Mouse (Mus musculus): ENCODE measurements around the gene Ubqln4. TPM values are rescaled to one million over a fixed set of nuclear protein-coding genes. Genes with fewer than 3 reads are reported as not detected.

Ubqln4 gene
- polyA plus RNA-seq, 1 experiment from 2014 or later: 18.4 TPM

- H3K4me2 ChIP-seq (replicated peaks; ENCODE audit: low read depth, low read length): no peak overlapping the region
- H3K4me1 ChIP-seq (ENCODE audit: insufficient read depth, low read depth, low read length): peaks cover 11% of the 10 kb centered on the region; the same call in 1 of the 2 replicates
- H3K27me3 ChIP-seq (replicated peaks; ENCODE audit: insufficient read depth, low read length): no peaks in the 10 kb centered on the region
- no peak overlapping the region for H3K4me3 ChIP-seq (ENCODE audit: low read depth, low read length)
- H3K9ac ChIP-seq (replicated peaks; ENCODE audit: low read depth): no peak overlapping the region
- WGBS: 94% methylated on average over 8 of the region's 8 CpGs
- no peaks in the 10 kb centered on the region for H3K9me3 ChIP-seq (ENCODE audit: low read length)
- TF ChIP-seq CTCF (IDR thresholded peaks at IDR 0.05) (no peak), EP300 (IDR thresholded peaks at IDR 0.05) (no peak)
- peaks cover 25% of the 10 kb centered on the region; the same call in 1 of the 2 replicates for H3K36me3 ChIP-seq (ENCODE audit: insufficient read depth, low read length)
- DNase-seq (ENCODE audit: low spot score) (no peak), ATAC-seq (no peak)
- no peak overlapping the region for H3K27ac ChIP-seq (ENCODE audit: low read length)
Measured at GRCm38 (mm10) chr3:88556616-88557015, 3.1 kb downstream of the Ubqln4 start.

- no peak for ATAC-seq
- TF ChIP-seq EP300 (IDR thresholded peaks at IDR 0.05) (no peak), CTCF (IDR thresholded peaks at IDR 0.05) (no peak)
Measured at GRCm38 (mm10) chr3:88559596-88559995, 6.0 kb downstream of the Ubqln4 start.

GRCm38 (mm10) chr3:88561989-88562388 is 8.4 kb downstream of the Ubqln4 start:
- no peaks in the 10 kb centered on the region for H3K9me3 ChIP-seq (ENCODE audit: low read length)
- DNase-seq (ENCODE audit: low spot score): no peak
- H3K4me2 ChIP-seq (replicated peaks; ENCODE audit: low read depth, low read length): no peak overlapping the region
- ATAC-seq: no peak
- H3K4me3 ChIP-seq (ENCODE audit: low read depth, low read length): no peak overlapping the region
- peaks cover 56% of the 10 kb centered on the region for H3K36me3 ChIP-seq (ENCODE audit: insufficient read depth, low read length)
- no peaks in the 10 kb centered on the region for H3K27me3 ChIP-seq (replicated peaks; ENCODE audit: insufficient read depth, low read length)
- no peak for TF ChIP-seq EP300 (IDR thresholded peaks at IDR 0.05)
- no peak for TF ChIP-seq CTCF (IDR thresholded peaks at IDR 0.05)
- 68% methylated on average over 4 of the region's 4 CpGs for WGBS
- no peaks in the 10 kb centered on the region for H3K4me1 ChIP-seq (ENCODE audit: insufficient read depth, low read depth, low read length)
- no peak overlapping the region for H3K27ac ChIP-seq (ENCODE audit: low read length)
- no peak overlapping the region for H3K9ac ChIP-seq (replicated peaks; ENCODE audit: low read depth)

More at GRCm38 (mm10) chr3:88559596-88559995, 6.0 kb downstream of the Ubqln4 start:
- no peak for DNase-seq (ENCODE audit: low spot score)
- H3K4me1 ChIP-seq (ENCODE audit: insufficient read depth, low read depth, low read length): peaks cover 2% of the 10 kb centered on the region; the same call in 1 of the 2 replicates
- no peaks in the 10 kb centered on the region for H3K27me3 ChIP-seq (replicated peaks; ENCODE audit: insufficient read depth, low read length)
- peaks cover 43% of the 10 kb centered on the region for H3K36me3 ChIP-seq (ENCODE audit: insufficient read depth, low read length)
- H3K4me3 ChIP-seq (ENCODE audit: low read depth, low read length): no peak overlapping the region
- H3K27ac ChIP-seq (ENCODE audit: low read length): no peak overlapping the region
- H3K4me2 ChIP-seq (replicated peaks; ENCODE audit: low read depth, low read length): no peak overlapping the region
- no peak overlapping the region for H3K9ac ChIP-seq (replicated peaks; ENCODE audit: low read depth)
- H3K9me3 ChIP-seq (ENCODE audit: low read length): no peaks in the 10 kb centered on the region
- WGBS: 97% methylated on average over 9 of the region's 9 CpGs

GRCm38 (mm10) chr3:88563442-88563841 is 9.9 kb downstream of the Ubqln4 start:
- Histone ChIP-seq H3K9me3 (ENCODE audit: low read length) (no peaks in the 10 kb centered on the region), H3K27me3 (replicated peaks; ENCODE audit: insufficient read depth, low read length) (no peaks in the 10 kb centered on the region), H3K4me3 (ENCODE audit: low read depth, low read length) (no peak overlapping the region), H3K36me3 (ENCODE audit: insufficient read depth, low read length) (peaks cover 56% of the 10 kb centered on the region), H3K4me2 (replicated peaks; ENCODE audit: low read depth, low read length) (no peak overlapping the region), H3K27ac (ENCODE audit: low read length) (no peak overlapping the region), H3K4me1 (ENCODE audit: insufficient read depth, low read depth, low read length) (no peaks in the 10 kb centered on the region), H3K9ac (replicated peaks; ENCODE audit: low read depth) (no peak overlapping the region)
- DNase-seq (ENCODE audit: low spot score): no peak
- 72% methylated on average over 4 of the region's 4 CpGs for WGBS
- peak; percentile 26; the same call in 1 of the 2 replicates for ATAC-seq
- no peak for TF ChIP-seq CTCF (IDR thresholded peaks at IDR 0.05)

- ATAC-seq: no peak
- H3K9me3 ChIP-seq (ENCODE audit: low read length): no peaks in the 10 kb centered on the region
- H3K4me1 ChIP-seq (ENCODE audit: insufficient read depth, low read depth, low read length): no peaks in the 10 kb centered on the region
- no peak overlapping the region for H3K9ac ChIP-seq (replicated peaks; ENCODE audit: low read depth)
- DNase-seq (ENCODE audit: low spot score): no peak
- no peak overlapping the region for H3K4me3 ChIP-seq (ENCODE audit: low read depth, low read length)
- H3K4me2 ChIP-seq (replicated peaks; ENCODE audit: low read depth, low read length): no peak overlapping the region
- TF ChIP-seq EP300 (IDR thresholded peaks at IDR 0.05) (no peak), CTCF (IDR thresholded peaks at IDR 0.05) (no peak)
- no peak overlapping the region for H3K27ac ChIP-seq (ENCODE audit: low read length)
- no peaks in the 10 kb centered on the region for H3K27me3 ChIP-seq (replicated peaks; ENCODE audit: insufficient read depth, low read length)
- H3K36me3 ChIP-seq (ENCODE audit: insufficient read depth, low read length): peaks cover 59% of the 10 kb centered on the region
- WGBS: 86% methylated on average over 7 of the region's 7 CpGs
Measured at GRCm38 (mm10) chr3:88563966-88564365, 10.4 kb downstream of the Ubqln4 start.

- no peak overlapping the region for H3K4me3 ChIP-seq (ENCODE audit: low read depth, low read length)
- TF ChIP-seq EP300 (IDR thresholded peaks at IDR 0.05) (no peak), CTCF (IDR thresholded peaks at IDR 0.05) (no peak)
- DNase-seq (ENCODE audit: low spot score) (no peak), ATAC-seq (no peak)
- H3K27ac ChIP-seq (ENCODE audit: low read length): no peak overlapping the region
- no peaks in the 10 kb centered on the region for H3K4me1 ChIP-seq (ENCODE audit: insufficient read depth, low read depth, low read length)
- H3K9ac ChIP-seq (replicated peaks; ENCODE audit: low read depth): no peak overlapping the region
- peaks cover 55% of the 10 kb centered on the region for H3K36me3 ChIP-seq (ENCODE audit: insufficient read depth, low read length)
- 97% methylated on average over 3 of the region's 3 CpGs for WGBS
- H3K27me3 ChIP-seq (replicated peaks; ENCODE audit: insufficient read depth, low read length): no peaks in the 10 kb centered on the region
- H3K9me3 ChIP-seq (ENCODE audit: low read length): no peaks in the 10 kb centered on the region
- no peak overlapping the region for H3K4me2 ChIP-seq (replicated peaks; ENCODE audit: low read depth, low read length)
Measured at GRCm38 (mm10) chr3:88566116-88566515, 12.6 kb downstream of the Ubqln4 start.

GRCm38 (mm10) chr3:88566536-88567061 is 13.0 kb downstream of the Ubqln4 start:
- no peak overlapping the region for H3K27ac ChIP-seq (ENCODE audit: low read length)
- no peak overlapping the region for H3K4me3 ChIP-seq (ENCODE audit: low read depth, low read length)
- WGBS: 82% methylated on average over 4 of the region's 4 CpGs
- peaks cover 50% of the 10 kb centered on the region for H3K36me3 ChIP-seq (ENCODE audit: insufficient read depth, low read length)
- no peaks in the 10 kb centered on the region for H3K4me1 ChIP-seq (ENCODE audit: insufficient read depth, low read depth, low read length)
- H3K9me3 ChIP-seq (ENCODE audit: low read length): no peaks in the 10 kb centered on the region
- no peak overlapping the region for H3K9ac ChIP-seq (replicated peaks; ENCODE audit: low read depth)
- DNase-seq (ENCODE audit: low spot score): no peak
- no peak for TF ChIP-seq CTCF (IDR thresholded peaks at IDR 0.05)
- no peak for TF ChIP-seq EP300 (IDR thresholded peaks at IDR 0.05)
- no peaks in the 10 kb centered on the region for H3K27me3 ChIP-seq (replicated peaks; ENCODE audit: insufficient read depth, low read length)
- no peak for ATAC-seq
- H3K4me2 ChIP-seq (replicated peaks; ENCODE audit: low read depth, low read length): no peak overlapping the region

Data from lung, postnatal 0 days (tissue).